Mouse (Mus musculus): ENCODE measurements at regions not wholly inside any gene's neighbourhood (a gene's known extent, or its start where the extent isn't known, plus 50 kb on each side); places are given as distances from the start of the nearest gene placed in this dataset.

- peak; percentile 62 for DNase-seq (ENCODE audit: low read depth, low spot score)
Measured at GRCm38 (mm10) chr7:52915981-52916380, 900.5 kb upstream of the 1700015G11Rik start.

DNA sequence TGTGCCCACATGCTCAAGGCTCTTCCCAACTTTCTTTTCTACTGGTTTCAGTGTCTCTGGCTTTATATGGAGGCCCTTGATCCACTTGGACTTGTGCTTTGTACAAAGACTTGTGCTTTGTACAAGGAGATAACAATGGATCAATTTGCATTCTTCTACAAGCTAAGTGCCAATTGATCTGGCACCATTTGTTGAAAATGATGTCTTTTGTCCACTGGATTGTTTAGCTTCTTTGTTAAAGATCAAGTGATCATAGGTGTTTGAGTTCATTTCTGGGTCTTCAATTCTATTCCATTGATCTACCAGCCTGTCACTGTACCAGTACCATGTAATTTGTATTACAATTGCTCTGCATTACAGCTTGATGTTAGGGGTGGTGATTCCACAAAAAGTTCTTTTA is 895.8 kb upstream of the 1700015G11Rik start:
- peak; percentile 82 for DNase-seq (ENCODE audit: low read depth, low spot score)

DNA sequence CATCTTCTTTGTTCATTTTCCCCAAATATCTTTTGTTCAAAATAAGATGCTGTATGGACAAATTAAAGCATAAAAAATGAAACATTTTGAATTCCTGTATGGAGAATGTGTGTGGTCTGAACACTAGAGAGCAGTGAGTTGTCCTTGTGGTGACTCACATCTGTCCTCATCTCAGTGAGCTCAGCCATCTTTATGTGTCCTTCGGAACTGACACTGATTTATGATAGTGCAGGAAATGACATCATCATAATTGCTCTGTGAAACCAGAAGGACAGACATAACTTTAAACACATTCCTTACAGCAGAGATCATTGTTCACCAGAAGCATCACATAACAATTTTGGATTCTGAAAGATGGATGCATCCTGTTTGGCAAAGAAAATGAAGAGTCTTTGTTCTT is 850.2 kb upstream of the 1700015G11Rik start:
- no peak for DNase-seq (ENCODE audit: low read depth, low spot score)

- DNase-seq (ENCODE audit: low read depth, low spot score) = no peak
Measured at GRCm38 (mm10) chr7:52822310-52822709, 806.8 kb upstream of the 1700015G11Rik start.

- no peak for DNase-seq (ENCODE audit: low read depth, low spot score)
Measured at GRCm38 (mm10) chr7:52808178-52808577, 792.6 kb upstream of the 1700015G11Rik start.
